Mouse (Mus musculus) heart, embryonic 10.5 days (tissue): ENCODE measurements at regions not wholly inside any gene's neighbourhood (a gene's known extent, or its start where the extent isn't known, plus 50 kb on each side); places are given as distances from the start of the nearest gene placed in this dataset.
"Not testable (repeated sequence)": the region's sequence is repeated elsewhere in the genome, so short reads cannot be mapped to it uniquely, and the experiment has no call there.

ENCODE experiments used
- DNase-seq: peaks from one replicate; pipeline ENCODE4 v3.0.0-alpha.2; 2017; ENCODE audit warnings: low spot score
- H3K27ac ChIP-seq: fragments of 300-500 bp; sonication (generic); 2 replicates; pipeline ENCODE4 v1.5.1; 2016; ENCODE audit warnings: mild to moderate bottlenecking
- H3K27me3 ChIP-seq: fragments of 300-500 bp; sonication (generic); 2 replicates; pipeline ENCODE4 v1.6.1; 2016; ENCODE audit warnings: mild to moderate bottlenecking; ENCODE audit not compliant: poor library complexity, insufficient read depth, severe bottlenecking
- H3K36me3 ChIP-seq: fragments of 300-500 bp; sonication (generic); 2 replicates; pipeline ENCODE4 v1.6.1; 2016; ENCODE audit warnings: mild to moderate bottlenecking, moderate library complexity
- H3K4me1 ChIP-seq: fragments of 300-500 bp; sonication (generic); 2 replicates; pipeline ENCODE4 v1.6.1; 2016; ENCODE audit warnings: mild to moderate bottlenecking
- H3K4me3 ChIP-seq: fragments of 300-500 bp; sonication (generic); 2 replicates; pipeline ENCODE4 v1.5.1; 2016; ENCODE audit warnings: mild to moderate bottlenecking, moderate library complexity
- H3K9me3 ChIP-seq: fragments of 300-500 bp; sonication (generic); 2 replicates; pipeline ENCODE4 v1.6.1; 2016; ENCODE audit warnings: mild to moderate bottlenecking, moderate library complexity
- WGBS: fragments of 180-500 bp; shearing (Covaris S2); methylation state at CpG from one replicate; pipeline ENCODE4 v1.1.7; 2016; 5-methylcytosine and 5-hydroxymethylcytosine counted together

DNA sequence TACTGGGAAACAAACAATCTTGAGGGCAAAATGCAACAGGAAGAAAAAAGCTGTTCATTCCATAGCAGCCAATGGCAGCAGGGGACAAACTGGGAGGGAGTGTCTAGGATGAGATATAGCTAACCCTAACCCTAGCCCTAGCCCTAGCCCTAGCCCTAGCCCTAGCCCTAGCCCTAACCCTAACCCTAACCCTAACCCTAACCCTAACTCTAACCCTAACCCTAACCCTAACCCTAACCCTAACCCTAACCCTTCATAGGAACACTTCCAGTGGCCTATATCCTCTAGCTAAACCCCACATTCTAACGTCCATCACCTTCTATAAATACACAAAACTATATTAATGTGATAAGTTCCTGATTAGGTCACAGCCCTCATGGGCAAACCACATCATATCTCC, 567.4 kb downstream of the Isl1 start:
- not testable (repeated sequence) for DNase-seq, H3K27me3 ChIP-seq, H3K27ac ChIP-seq, H3K9me3 ChIP-seq, H3K36me3 ChIP-seq, H3K4me3 ChIP-seq, H3K4me1 ChIP-seq
- 82% methylated on average over 1 of the region's 1 CpGs for WGBS

DNA sequence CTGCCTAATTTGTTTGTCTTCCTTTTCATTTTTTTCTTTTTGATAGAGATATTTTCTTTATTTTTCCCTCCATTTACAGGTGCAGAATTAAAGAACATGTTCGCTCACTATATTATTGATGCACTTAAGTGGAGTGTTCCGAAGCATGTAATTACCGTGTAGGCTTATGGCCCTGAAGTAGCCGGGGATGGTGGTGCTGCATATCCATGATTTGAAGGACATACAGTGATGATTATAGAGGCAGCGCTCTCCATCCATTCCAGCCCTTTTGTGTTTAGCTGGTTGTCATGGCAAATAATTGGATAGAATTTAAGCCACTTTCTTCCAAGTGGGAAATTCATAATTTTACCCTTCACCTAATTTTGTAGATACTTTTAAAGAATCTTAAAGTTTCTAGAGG, 581.5 kb downstream of the Isl1 start:
- Histone ChIP-seq H3K4me3 (no peak overlapping the region), H3K36me3 (no peaks in the 10 kb centered on the region), H3K27ac (no peak overlapping the region), H3K9me3 (no peaks in the 10 kb centered on the region), H3K4me1 (peaks cover 5% of the 10 kb centered on the region; the same call in 1 of the 2 replicates), H3K27me3 (no peaks in the 10 kb centered on the region)
- DNase-seq = no peak
- WGBS = 85% methylated on average over 5 of the region's 5 CpGs

DNA sequence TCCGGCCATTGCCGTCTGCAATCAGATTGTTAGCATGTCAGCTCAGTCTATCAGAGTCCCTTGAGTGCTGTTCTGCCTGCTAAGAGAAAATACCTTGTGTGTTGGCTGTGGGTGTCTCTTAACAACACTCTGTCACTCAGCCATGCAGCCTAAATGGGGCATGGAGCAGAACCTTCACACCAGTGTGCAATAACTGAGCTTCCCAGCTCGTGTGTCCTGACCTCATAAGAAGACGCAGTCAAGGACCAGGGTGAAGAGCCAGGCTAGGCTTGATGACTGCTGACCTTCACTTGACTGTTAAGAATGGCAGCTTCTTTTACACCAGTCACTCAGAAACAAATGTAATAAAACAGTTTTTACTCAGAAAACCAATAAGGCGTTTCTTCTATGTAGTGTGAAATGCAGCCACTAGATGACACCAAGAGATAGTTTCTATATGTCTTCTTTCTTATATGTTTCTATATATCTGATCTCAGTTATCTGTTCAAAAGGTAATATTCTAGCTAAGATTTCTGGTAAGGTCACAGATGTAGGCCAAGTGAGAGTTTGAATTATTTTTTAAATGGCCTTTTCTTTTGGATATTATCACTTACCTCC, 584.0 kb downstream of the Isl1 start:
- Histone ChIP-seq H3K4me1 (peaks cover 5% of the 10 kb centered on the region; the same call in 1 of the 2 replicates), H3K4me3 (no peak overlapping the region), H3K36me3 (no peaks in the 10 kb centered on the region), H3K9me3 (no peaks in the 10 kb centered on the region), H3K27me3 (no peaks in the 10 kb centered on the region), H3K27ac (no peak overlapping the region)
- DNase-seq = no peak
- 39% methylated on average over 5 of the region's 5 CpGs for WGBS

GRCm38 (mm10) chr13:115719276-115719675, 590.2 kb downstream of the Isl1 start:
- no peaks in the 10 kb centered on the region for H3K4me1 ChIP-seq
- H3K36me3 ChIP-seq = no peaks in the 10 kb centered on the region
- no peak overlapping the region for H3K27ac ChIP-seq
- H3K27me3 ChIP-seq = no peaks in the 10 kb centered on the region
- no peak for DNase-seq
- 82% methylated on average over 2 of the region's 2 CpGs for WGBS
- no peaks in the 10 kb centered on the region for H3K9me3 ChIP-seq
- H3K4me3 ChIP-seq = no peak overlapping the region

GRCm38 (mm10) chr13:115718859-115719258, 590.6 kb downstream of the Isl1 start:
- 68% methylated on average over 5 of the region's 5 CpGs for WGBS
- Histone ChIP-seq H3K27ac (no peak overlapping the region), H3K9me3 (no peaks in the 10 kb centered on the region), H3K4me1 (no peaks in the 10 kb centered on the region), H3K36me3 (no peaks in the 10 kb centered on the region), H3K4me3 (no peak overlapping the region), H3K27me3 (no peaks in the 10 kb centered on the region)
- no peak for DNase-seq

DNA sequence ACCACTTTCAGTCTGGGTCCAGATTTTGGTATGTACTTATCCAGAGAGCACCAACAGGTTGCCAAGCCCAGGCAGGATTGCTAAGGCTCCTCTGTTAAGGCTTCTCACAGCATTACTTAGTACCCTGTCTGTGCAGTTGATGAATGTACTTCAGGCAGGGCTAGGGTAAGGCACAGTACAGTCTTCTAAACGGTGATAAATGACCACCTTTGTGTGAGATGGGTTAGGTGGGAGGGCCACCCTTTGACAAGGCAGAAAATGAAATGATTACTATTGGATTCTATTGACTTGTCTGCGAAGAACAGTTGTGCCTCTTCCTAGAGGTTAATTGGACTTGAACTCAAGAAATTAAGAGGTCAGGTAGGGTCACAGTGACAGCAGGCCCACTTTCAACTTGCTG, 594.4 kb upstream of the Itga1 start:
- Histone ChIP-seq H3K4me1 (no peaks in the 10 kb centered on the region), H3K36me3 (no peaks in the 10 kb centered on the region), H3K9me3 (no peaks in the 10 kb centered on the region), H3K4me3 (no peak overlapping the region), H3K27ac (no peak overlapping the region), H3K27me3 (no peaks in the 10 kb centered on the region)
- no peak for DNase-seq
- WGBS = 57% methylated on average over 2 of the region's 2 CpGs

GRCm38 (mm10) chr13:115687426-115687825, 585.7 kb upstream of the Itga1 start:
- Histone ChIP-seq H3K36me3 (no peaks in the 10 kb centered on the region), H3K27me3 (no peaks in the 10 kb centered on the region; the same call in 1 of the 2 replicates), H3K4me1 (no peaks in the 10 kb centered on the region), H3K4me3 (no peak overlapping the region), H3K9me3 (no peaks in the 10 kb centered on the region), H3K27ac (no peak overlapping the region)
- DNase-seq = no peak
- 73% methylated on average over 4 of the region's 4 CpGs for WGBS

DNA sequence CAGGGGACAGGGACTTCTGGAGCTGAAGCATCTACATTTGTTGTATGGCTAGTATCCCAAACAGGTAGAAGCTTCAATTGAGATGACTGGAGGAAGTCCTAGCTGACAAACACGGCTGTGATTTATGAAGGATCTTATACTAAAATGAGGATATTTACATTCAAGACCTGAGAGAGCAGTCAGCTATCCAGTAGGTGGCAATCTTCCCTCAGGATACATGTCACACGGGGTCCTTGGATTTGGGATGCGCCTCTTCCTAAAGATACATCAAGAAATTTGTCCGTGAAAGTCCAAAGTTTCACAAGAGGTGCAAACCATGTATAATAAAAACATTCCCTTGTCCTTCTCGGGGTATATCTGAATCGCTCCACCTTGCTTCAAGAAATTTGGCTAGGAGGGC, 577.8 kb upstream of the Itga1 start:
- H3K9me3 ChIP-seq = no peaks in the 10 kb centered on the region
- H3K4me3 ChIP-seq = no peak overlapping the region
- DNase-seq = no peak
- no peaks in the 10 kb centered on the region; the same call in 1 of the 2 replicates for H3K27me3 ChIP-seq
- no peak overlapping the region for H3K27ac ChIP-seq
- H3K36me3 ChIP-seq = no peaks in the 10 kb centered on the region
- no peaks in the 10 kb centered on the region for H3K4me1 ChIP-seq
- 37% methylated on average over 6 of the region's 6 CpGs for WGBS

GRCm38 (mm10) chr13:115676836-115677235, 575.1 kb upstream of the Itga1 start:
- Histone ChIP-seq H3K36me3 (no peaks in the 10 kb centered on the region), H3K4me3 (no peak overlapping the region), H3K27ac (no peak overlapping the region), H3K4me1 (no peaks in the 10 kb centered on the region), H3K27me3 (no peaks in the 10 kb centered on the region), H3K9me3 (no peaks in the 10 kb centered on the region)
- WGBS = 76% methylated on average over 5 of the region's 5 CpGs
- DNase-seq = no peak

DNA sequence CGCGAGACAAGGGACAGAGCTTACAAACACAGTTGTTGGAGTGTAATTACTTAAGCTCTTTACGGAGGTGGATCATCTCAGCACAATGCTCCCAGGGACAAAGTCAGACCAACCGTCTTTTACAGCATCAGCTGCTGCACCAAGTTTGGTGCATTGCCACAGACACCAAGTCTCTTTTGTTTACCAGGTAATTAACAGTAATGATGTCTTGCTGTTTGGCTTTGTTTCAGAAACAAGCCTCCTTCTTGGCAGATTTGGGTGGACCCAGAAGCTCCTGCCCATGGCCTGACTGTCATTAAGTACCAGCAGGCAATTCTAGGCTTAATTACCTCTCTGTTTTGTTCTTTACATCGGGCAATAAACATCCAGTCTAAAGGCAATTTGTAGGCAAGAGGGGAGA, 572.0 kb upstream of the Itga1 start:
- no peak for DNase-seq
- Histone ChIP-seq H3K27me3 (no peaks in the 10 kb centered on the region), H3K4me3 (no peak overlapping the region), H3K36me3 (no peaks in the 10 kb centered on the region), H3K9me3 (no peaks in the 10 kb centered on the region), H3K27ac (no peak overlapping the region), H3K4me1 (no peaks in the 10 kb centered on the region)
- 41% methylated on average over 5 of the region's 5 CpGs for WGBS

DNA sequence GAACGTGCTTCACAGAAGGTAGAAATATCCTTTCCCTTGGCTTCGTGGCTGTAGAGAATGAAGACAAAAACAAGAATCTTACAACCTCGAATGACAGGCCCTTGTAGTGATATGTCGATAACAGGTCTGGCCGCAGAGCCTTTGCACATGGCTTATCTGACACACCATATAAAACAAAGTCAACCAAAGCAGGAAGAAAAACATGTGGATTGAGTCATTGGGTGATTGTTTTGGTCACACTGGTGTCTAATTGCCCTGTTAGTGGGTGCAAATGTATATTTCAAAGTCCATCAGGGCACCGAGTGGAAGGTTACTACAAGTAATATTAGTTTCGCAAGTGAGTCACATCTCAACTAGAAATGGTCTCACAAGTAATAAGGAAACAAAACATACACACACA, 569.9 kb upstream of the Itga1 start:
- Histone ChIP-seq H3K9me3 (no peaks in the 10 kb centered on the region), H3K27ac (no peak overlapping the region), H3K4me1 (no peaks in the 10 kb centered on the region), H3K27me3 (no peaks in the 10 kb centered on the region), H3K4me3 (no peak overlapping the region), H3K36me3 (no peaks in the 10 kb centered on the region)
- no peak for DNase-seq
- WGBS = 61% methylated on average over 7 of the region's 7 CpGs

- DNase-seq = no peak
- Histone ChIP-seq H3K9me3 (no peaks in the 10 kb centered on the region), H3K27me3 (no peaks in the 10 kb centered on the region), H3K4me3 (no peak overlapping the region), H3K27ac (no peak overlapping the region), H3K4me1 (no peaks in the 10 kb centered on the region), H3K36me3 (no peaks in the 10 kb centered on the region)
- 64% methylated on average over 3 of the region's 3 CpGs for WGBS
These were observed 567.8 kb upstream of the Itga1 start for GRCm38 (mm10) chr13:115669516-115669915.

DNA sequence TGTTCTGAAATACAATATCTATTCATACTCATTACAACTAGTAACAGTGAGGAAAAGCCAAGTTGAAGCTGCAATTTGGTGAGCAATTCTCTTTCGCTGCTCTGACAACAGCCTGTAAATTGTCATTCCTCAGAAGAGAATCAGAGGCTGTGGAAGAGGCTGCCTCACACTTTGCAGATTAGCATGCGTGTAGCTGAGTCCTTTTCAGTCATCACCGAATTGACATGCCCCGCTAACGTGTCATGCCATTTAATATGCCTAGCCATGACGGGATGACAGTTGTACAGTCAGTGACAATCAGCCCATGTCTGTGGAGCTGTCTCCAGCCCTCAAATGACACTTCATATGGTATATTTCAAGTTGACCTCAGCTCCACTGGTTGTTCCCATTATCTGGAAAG, 553.4 kb upstream of the Itga1 start:
- 86% methylated on average over 6 of the region's 6 CpGs for WGBS
- H3K27ac ChIP-seq = no peak overlapping the region

DNA sequence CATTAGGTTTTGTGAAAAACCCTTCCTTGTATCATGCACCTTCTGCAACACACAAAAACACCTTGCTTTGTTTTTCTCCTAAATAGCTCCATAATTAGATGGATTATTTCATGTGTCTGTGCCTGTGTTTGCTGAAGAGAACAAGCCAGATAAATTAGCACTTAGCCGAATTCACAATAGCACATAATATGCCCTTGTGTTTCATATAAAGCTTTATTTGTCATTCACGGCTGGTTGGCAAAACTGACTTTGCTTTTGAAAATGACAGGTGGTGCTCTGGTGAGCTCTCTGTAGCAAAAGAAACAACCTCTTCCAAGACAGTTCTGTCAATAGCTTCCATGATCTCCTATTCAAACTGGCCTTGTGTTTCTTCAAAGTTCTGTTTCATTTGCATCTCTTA, 551.2 kb upstream of the Itga1 start:
- Histone ChIP-seq H3K36me3 (no peaks in the 10 kb centered on the region), H3K27me3 (no peaks in the 10 kb centered on the region), H3K4me1 (no peaks in the 10 kb centered on the region), H3K27ac (no peak overlapping the region), H3K9me3 (no peaks in the 10 kb centered on the region), H3K4me3 (no peak overlapping the region)
- 80% methylated on average over 2 of the region's 2 CpGs for WGBS
- DNase-seq = no peak

More for the DNA sequence above, 553.4 kb upstream of the Itga1 start:
- no peaks in the 10 kb centered on the region for H3K4me1 ChIP-seq
- DNase-seq = no peak
- no peaks in the 10 kb centered on the region for H3K27me3 ChIP-seq
- H3K36me3 ChIP-seq = no peaks in the 10 kb centered on the region
- no peak overlapping the region for H3K4me3 ChIP-seq
- no peaks in the 10 kb centered on the region for H3K9me3 ChIP-seq
